Mouse (Mus musculus): ENCODE measurements at regions not wholly inside any gene's neighbourhood (a gene's known extent, or its start where the extent isn't known, plus 50 kb on each side); places are given as distances from the start of the nearest gene placed in this dataset.

DNA sequence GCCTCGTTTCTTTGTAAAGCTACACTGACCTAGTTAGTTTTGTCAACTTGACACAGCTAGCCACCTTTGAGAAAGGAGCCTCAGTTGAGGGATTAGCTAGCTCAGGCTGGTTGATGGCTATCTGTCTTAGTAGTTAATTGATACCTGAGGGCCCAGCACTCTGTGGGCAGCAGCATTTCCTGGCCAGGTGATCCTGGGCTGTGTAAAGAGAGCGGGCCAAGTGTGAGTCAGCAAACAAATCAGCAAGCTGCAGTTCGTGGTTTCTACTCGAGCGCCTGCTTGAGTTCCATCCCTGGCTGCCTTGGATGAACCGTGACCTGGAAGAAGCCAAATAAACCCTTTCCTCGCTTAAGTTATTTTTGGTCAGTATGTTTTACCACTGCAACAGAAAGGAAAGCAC lies 106.6 kb upstream of the Fut8 start:
- no peak for TF ChIP-seq CTCF (IDR thresholded peaks at IDR 0.05)
- TF ChIP-seq EP300 (IDR thresholded peaks at IDR 0.05): no peak
